Mouse (Mus musculus) G1E (cell line): ENCODE results near the gene Nrg3. TPM values are rescaled to one million over a fixed set of nuclear protein-coding genes. Genes with fewer than 3 reads are reported as not detected.

Experiments used
- ATAC-seq: 2 replicates; pipeline ENCODE4 v1.8.0; 2016; ENCODE audit warnings: mild to moderate bottlenecking; ENCODE audit not compliant: insufficient number of reproducible peaks, poor library complexity, low FRiP score, severe bottlenecking; ENCODE audit errors: extremely low read depth
- DNase-seq: peaks from one replicate; pipeline ENCODE4 v3.0.0; 2012; ENCODE audit warnings: low spot score
- H3K27me3 ChIP-seq: 2 replicates; pipeline ENCODE4 v1.6.1; 2012; ENCODE audit warnings: mild to moderate bottlenecking, low read length, inconsistent platforms; ENCODE audit not compliant: insufficient read depth
- H3K36me3 ChIP-seq: replicated peaks from 2 replicates; pipeline ENCODE3; 2012; ENCODE audit warnings: mild to moderate bottlenecking, inconsistent platforms
- H3K4me1 ChIP-seq: 2 replicates; pipeline ENCODE4 v1.6.1; 2012; ENCODE audit warnings: low read depth, low read length, inconsistent platforms, mixed read lengths; ENCODE audit not compliant: insufficient read depth
- H3K4me3 ChIP-seq: 2 replicates; pipeline ENCODE4 v1.5.1; 2012; ENCODE audit warnings: low read depth, mild to moderate bottlenecking, inconsistent platforms, low read length, moderate library complexity, mixed read lengths
- H3K9me3 ChIP-seq: replicated peaks from 2 replicates; pipeline ENCODE4 v1.6.1; 2012; ENCODE audit warnings: inconsistent platforms
- CTCF ChIP-seq: IDR thresholded peaks from 2 replicates; pipeline ENCODE4 v1.5.1; 2012; ENCODE audit warnings: low read depth, low read length, inconsistent platforms, mixed read lengths
- GATA1 ChIP-seq: IDR thresholded peaks from 2 replicates; pipeline ENCODE4 v1.6.1; 2012; ENCODE audit warnings: borderline replicate concordance, low read length, inconsistent platforms, mixed read lengths
- GATA2 ChIP-seq: IDR thresholded peaks from 2 replicates; pipeline ENCODE4 v1.6.1; 2012; ENCODE audit warnings: low read depth, low read length, inconsistent platforms, borderline replicate concordance
- POLR2AphosphoS5 ChIP-seq: IDR thresholded peaks from 2 replicates; pipeline ENCODE4 v1.6.1; 2012; ENCODE audit warnings: low read depth, low read length, inconsistent platforms; ENCODE audit not compliant: insufficient replicate concordance
- TAL1 ChIP-seq: conservative IDR thresholded peaks from 2 replicates; pipeline ENCODE4 v1.6.1; 2012; ENCODE audit warnings: low read depth, low read length, inconsistent platforms, mixed read lengths
- polyA plus RNA-seq: library from polyadenylated mRNA; stranded (reverse); fragments of >175 nt; gene quantifications from 2 replicates; pipeline ENCODE4 v1.2.3, GENCODE M21; 2012
- total RNA-seq, 2 experiments: library from RNA; stranded (forward) in 1 of 2; stranded (reverse) in 1 of 2; fragments of 200-1000 nt in 1 of 2; fragments of >200 nt in 1 of 2; fragmentation: Nextera tagmentation in 1 of 2; gene quantifications; 2 replicates each; pipeline ENCODE4 v1.2.3; 2014 to 2017

Nrg3 gene
- total and polyA plus RNA-seq, 3 experiments: 0.27 TPM; not detected in 2

DNA sequence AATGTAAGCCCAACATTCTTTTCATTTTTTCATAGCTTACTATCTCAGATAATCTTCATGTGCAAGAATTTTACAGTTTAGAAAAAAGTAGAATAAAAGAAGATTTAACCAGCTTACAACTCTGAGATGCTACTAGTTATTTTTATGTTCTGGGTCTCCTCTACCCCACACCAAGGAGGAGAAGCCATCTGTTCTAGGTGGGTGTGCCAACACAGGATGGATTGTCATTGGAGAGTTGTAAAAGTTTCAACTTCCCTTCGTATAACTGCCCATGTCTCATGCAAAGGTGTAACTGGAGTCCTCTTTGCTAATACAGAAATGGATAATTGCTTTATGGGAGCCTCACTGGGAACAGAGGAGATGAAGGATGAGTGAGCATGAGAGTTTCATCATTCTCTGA is 393.4 kb downstream of the Nrg3 start:
- TF ChIP-seq TAL1: no peak
- TF ChIP-seq GATA2: no peak
- no peak for TF ChIP-seq CTCF
- TF ChIP-seq POLR2AphosphoS5: no peak
- TF ChIP-seq GATA1: no peak
- no peak for DNase-seq
- no peaks in the 10 kb centered on the region for H3K36me3 ChIP-seq
- H3K4me1 ChIP-seq: no peaks in the 10 kb centered on the region
- no peak overlapping the region for H3K4me3 ChIP-seq
- no peaks in the 10 kb centered on the region for H3K9me3 ChIP-seq
- H3K27me3 ChIP-seq: no peaks in the 10 kb centered on the region
- ATAC-seq: no peak

DNA sequence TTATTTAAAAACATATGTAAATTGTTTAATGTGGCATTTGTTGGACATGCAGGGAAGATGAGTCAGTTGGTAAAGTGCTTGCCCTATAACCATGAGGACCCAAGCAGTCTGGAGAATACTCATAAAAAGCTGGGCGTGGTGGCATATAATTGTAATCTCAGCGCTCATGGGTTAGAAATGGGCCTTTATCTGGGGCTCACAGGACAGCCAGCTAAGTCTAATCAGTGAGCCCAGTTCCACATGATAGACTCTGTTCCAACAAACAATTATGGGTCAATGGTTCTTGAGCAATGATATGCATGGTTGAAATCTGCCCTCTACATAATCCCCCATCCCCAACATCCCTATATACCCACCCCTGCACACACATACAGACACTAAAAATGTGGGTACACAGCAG is 421.3 kb downstream of the Nrg3 start:
- H3K27me3 ChIP-seq: no peaks in the 10 kb centered on the region
- no peaks in the 10 kb centered on the region for H3K36me3 ChIP-seq
- H3K9me3 ChIP-seq: no peaks in the 10 kb centered on the region
- ATAC-seq (peak; percentile 87), DNase-seq (peak; percentile 0)
- peaks cover 21% of the 10 kb centered on the region for H3K4me1 ChIP-seq
- TF ChIP-seq GATA2 (no peak), TAL1 (peak; percentile 86), CTCF (no peak)
- no peak overlapping the region for H3K4me3 ChIP-seq

DNA sequence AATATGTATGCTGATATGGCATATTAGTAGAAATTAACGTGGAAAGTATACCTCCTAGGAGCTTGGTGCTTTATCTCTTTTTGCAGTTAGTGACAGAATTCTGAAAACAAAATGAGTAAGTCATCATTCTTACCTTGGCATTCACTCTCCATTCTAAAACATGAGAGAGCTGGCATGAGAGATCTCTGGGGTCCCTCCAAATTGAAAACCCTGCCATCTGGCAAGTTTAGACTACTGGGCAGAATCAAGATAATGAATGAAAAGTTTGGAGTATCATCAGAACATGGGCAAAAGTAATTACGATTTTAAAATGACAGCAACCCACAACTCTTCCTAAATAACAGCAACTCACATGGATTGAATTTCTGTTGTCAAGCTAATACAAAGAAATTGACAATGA is 423.9 kb downstream of the Nrg3 start:
- ATAC-seq (no peak), DNase-seq (no peak)
- Histone ChIP-seq H3K27me3 (no peaks in the 10 kb centered on the region), H3K4me1 (peaks cover 21% of the 10 kb centered on the region), H3K9me3 (no peaks in the 10 kb centered on the region), H3K4me3 (no peak overlapping the region), H3K36me3 (no peaks in the 10 kb centered on the region)
- TF ChIP-seq GATA2 (no peak), CTCF (no peak), GATA1 (no peak), POLR2AphosphoS5 (no peak), TAL1 (no peak)

DNA sequence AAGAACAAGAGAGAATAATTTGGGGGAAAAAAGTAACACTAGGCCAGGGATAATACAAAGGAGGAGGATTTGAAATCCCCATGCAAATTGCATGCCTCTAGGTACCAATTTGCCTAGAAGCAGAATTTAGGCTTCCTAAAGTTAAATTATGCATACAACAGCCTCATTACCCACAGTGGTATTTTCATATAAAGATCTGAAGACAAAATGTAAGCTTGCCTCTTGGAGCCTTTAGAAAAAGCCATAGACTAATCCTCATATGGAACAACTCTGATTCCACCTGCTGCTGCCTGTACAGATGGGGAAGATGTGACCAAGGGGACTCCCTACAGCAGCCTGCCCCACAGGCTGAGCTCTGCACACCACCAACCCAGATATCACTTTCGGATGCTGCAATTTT is 428.6 kb downstream of the Nrg3 start:
- Histone ChIP-seq H3K4me1 (no peaks in the 10 kb centered on the region; the same call in 1 of the 2 replicates), H3K36me3 (no peaks in the 10 kb centered on the region), H3K9me3 (no peaks in the 10 kb centered on the region), H3K27me3 (no peaks in the 10 kb centered on the region), H3K4me3 (no peak overlapping the region)
- ATAC-seq (no peak), DNase-seq (no peak)
- TF ChIP-seq GATA1 (no peak), CTCF (no peak), GATA2 (no peak), TAL1 (no peak), POLR2AphosphoS5 (no peak)

DNA sequence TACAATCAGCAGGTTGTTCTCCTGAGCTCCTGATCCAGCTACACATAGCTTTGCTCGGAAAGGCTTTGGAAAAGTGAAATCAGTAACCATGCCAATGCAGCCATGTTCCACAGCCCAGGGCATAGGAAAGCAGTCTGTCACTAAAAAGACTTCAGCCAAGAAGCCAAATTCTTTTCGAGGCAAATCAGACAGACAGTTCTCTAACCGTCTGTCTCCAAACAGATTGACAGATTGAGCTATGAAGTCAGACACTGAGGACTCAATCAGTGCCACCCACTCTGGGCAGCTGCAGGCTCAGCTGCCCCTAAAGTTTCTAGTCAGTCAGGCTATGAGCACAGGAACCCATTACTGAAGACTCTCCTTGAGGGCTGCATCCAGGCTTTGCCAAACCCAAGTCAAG is 429.1 kb downstream of the Nrg3 start:
- DNase-seq (no peak), ATAC-seq (no peak)
- no peak for TF ChIP-seq POLR2AphosphoS5
- no peak for TF ChIP-seq TAL1
- no peak for TF ChIP-seq GATA1
- TF ChIP-seq CTCF: no peak
- TF ChIP-seq GATA2: no peak
- no peak overlapping the region for H3K4me3 ChIP-seq
- no peaks in the 10 kb centered on the region for H3K27me3 ChIP-seq
- H3K36me3 ChIP-seq: no peaks in the 10 kb centered on the region
- H3K4me1 ChIP-seq: no peaks in the 10 kb centered on the region; the same call in 1 of the 2 replicates
- H3K9me3 ChIP-seq: no peaks in the 10 kb centered on the region

- H3K27me3 ChIP-seq: no peaks in the 10 kb centered on the region
- TF ChIP-seq CTCF (no peak), TAL1 (no peak), POLR2AphosphoS5 (no peak), GATA2 (no peak), GATA1 (no peak)
- no peak for DNase-seq
- no peaks in the 10 kb centered on the region for H3K36me3 ChIP-seq
- no peaks in the 10 kb centered on the region for H3K9me3 ChIP-seq
- ATAC-seq: no peak
- no peaks in the 10 kb centered on the region; the same call in 1 of the 2 replicates for H3K4me1 ChIP-seq
- no peak overlapping the region for H3K4me3 ChIP-seq
These were observed 429.5 kb downstream of the Nrg3 start for GRCm38 (mm10) chr14:39043384-39043783.

DNA sequence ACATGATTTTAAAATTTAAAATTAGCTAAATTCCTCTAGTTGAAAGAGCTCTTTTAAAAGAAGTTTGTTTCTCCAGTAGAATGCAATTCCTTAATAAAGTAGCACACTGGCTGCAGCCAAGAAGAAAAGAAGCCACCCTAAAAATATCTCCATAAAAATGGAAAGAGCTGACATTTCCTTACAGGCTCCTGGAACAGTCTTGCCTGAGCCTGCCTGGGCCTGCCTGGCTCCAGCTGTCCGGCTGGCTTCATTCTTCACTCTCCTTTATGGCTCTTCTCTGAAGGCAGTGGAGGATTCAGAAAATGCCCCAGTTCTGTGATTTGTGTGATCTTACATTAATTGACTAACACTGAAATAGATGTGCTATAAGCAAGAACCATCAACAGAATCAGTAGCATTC is 433.8 kb downstream of the Nrg3 start:
- DNase-seq: no peak
- Histone ChIP-seq H3K27me3 (no peaks in the 10 kb centered on the region), H3K9me3 (no peaks in the 10 kb centered on the region), H3K4me3 (no peak overlapping the region), H3K36me3 (no peaks in the 10 kb centered on the region), H3K4me1 (no peaks in the 10 kb centered on the region)
- TF ChIP-seq GATA1 (no peak), POLR2AphosphoS5 (no peak), TAL1 (no peak), GATA2 (no peak), CTCF (no peak)
- ATAC-seq: no peak
